Mouse (Mus musculus) CH12.LX (cell line): ENCODE measurements at regions not wholly inside any gene's neighbourhood (a gene's known extent, or its start where the extent isn't known, plus 50 kb on each side); places are given as distances from the start of the nearest gene placed in this dataset.

Source experiments
- DNase-seq: peaks from one replicate; pipeline ENCODE4 v3.0.0-alpha.2; 2013; ENCODE audit errors: extremely low read depth
- H3K27ac ChIP-seq: 2 replicates; pipeline ENCODE4 v1.5.1; 2012; ENCODE audit warnings: low read depth, mild to moderate bottlenecking, control low read depth, moderate library complexity; ENCODE audit not compliant: insufficient read depth
- H3K27me3 ChIP-seq: replicated peaks from 2 replicates; pipeline ENCODE3; 2012; ENCODE audit warnings: inconsistent platforms
- H3K36me3 ChIP-seq, 2 experiments: replicated peaks in 1 of 2; 2 replicates each; pipeline versions ENCODE3 to v1.6.1; 2012; ENCODE audit warnings: inconsistent platforms in 1 of 2, low read length in 1 of 2, mild to moderate bottlenecking in 1 of 2, mixed read lengths in 1 of 2, moderate library complexity in 1 of 2; ENCODE audit not compliant: control insufficient read depth in 1 of 2, insufficient read depth in 1 of 2
- H3K4me1 ChIP-seq, 2 experiments: 2 replicates each; pipeline ENCODE4 v1.6.1; 2012; ENCODE audit warnings: inconsistent platforms in 1 of 2, moderate library complexity in 1 of 2; ENCODE audit not compliant: insufficient read depth in 2 of 2, control insufficient read depth in 1 of 2
- H3K4me2 ChIP-seq: 2 replicates; pipeline ENCODE4 v1.6.1; 2012; ENCODE audit warnings: low read depth, mild to moderate bottlenecking, control low read depth; ENCODE audit not compliant: poor library complexity, insufficient read depth, severe bottlenecking
- H3K4me3 ChIP-seq, 3 experiments: fragments of 150-350 bp in 1 of 3; sonication (generic) in 1 of 3; replicated peaks in 1 of 3; 2 replicates each; pipeline versions ENCODE3 to v1.5.1; 2011 to 2012; ENCODE audit warnings: low read depth in 2 of 3, low read length in 2 of 3, mild to moderate bottlenecking in 2 of 3, moderate library complexity in 2 of 3, control low read depth in 1 of 3, improper control_type of control experiment in 1 of 3, inconsistent platforms in 1 of 3, mixed read lengths in 1 of 3; ENCODE audit not compliant: poor library complexity in 1 of 3
- H3K79me2 ChIP-seq: replicated peaks from 2 replicates; pipeline ENCODE4 v1.6.1; 2012; ENCODE audit warnings: mild to moderate bottlenecking, moderate library complexity; ENCODE audit not compliant: control insufficient read depth, poor library complexity, insufficient read depth, severe bottlenecking; ENCODE audit errors: extremely low read depth
- H3K9ac ChIP-seq: 2 replicates; pipeline ENCODE4 v1.6.1; 2012; ENCODE audit warnings: low read depth, mild to moderate bottlenecking, control low read depth, moderate library complexity; ENCODE audit not compliant: insufficient read depth
- H3K9me3 ChIP-seq: replicated peaks from 2 replicates; pipeline ENCODE3; 2012; ENCODE audit warnings: low read length, inconsistent platforms, mixed read lengths
- BHLHE40 ChIP-seq: IDR thresholded peaks from 2 replicates; pipeline ENCODE4 v1.6.1; 2011; ENCODE audit warnings: mild to moderate bottlenecking, low read depth, low read length, improper control_type of control experiment
- CHD1 ChIP-seq: IDR thresholded peaks from 2 replicates; pipeline ENCODE4 v1.6.1; 2012; ENCODE audit warnings: low read depth, low read length, improper control_type of control experiment, inconsistent platforms
- EP300 ChIP-seq: IDR thresholded peaks from 2 replicates; pipeline ENCODE4 v1.6.1; 2011; ENCODE audit warnings: low read length, improper control_type of control experiment
- HCFC1 ChIP-seq: IDR thresholded peaks from 2 replicates; pipeline ENCODE4 v1.6.1; 2012; ENCODE audit warnings: low read depth, mild to moderate bottlenecking, inconsistent platforms, low read length, improper control_type of control experiment
- MAZ ChIP-seq: IDR thresholded peaks from 2 replicates; pipeline ENCODE4 v1.6.1; 2012; ENCODE audit warnings: low read depth, mild to moderate bottlenecking, inconsistent platforms, low read length, improper control_type of control experiment, moderate library complexity
- MEF2A ChIP-seq: IDR thresholded peaks from 2 replicates; pipeline ENCODE4 v1.6.1; 2014; ENCODE audit warnings: low read depth, mild to moderate bottlenecking, inconsistent platforms, low read length, improper control_type of control experiment, borderline replicate concordance
- MXI1 ChIP-seq: IDR thresholded peaks from 2 replicates; pipeline ENCODE4 v1.6.1; 2011; ENCODE audit warnings: mild to moderate bottlenecking, low read depth, low read length, improper control_type of control experiment
- MYC ChIP-seq: IDR thresholded peaks from 2 replicates; pipeline ENCODE4 v1.6.1; 2011; ENCODE audit warnings: low read depth, mild to moderate bottlenecking, improper control_type of control experiment, low read length
- NELFE ChIP-seq: IDR thresholded peaks from 2 replicates; pipeline ENCODE4 v1.6.1; 2011; ENCODE audit warnings: low read depth, low read length, improper control_type of control experiment
- NRF1 ChIP-seq: IDR thresholded peaks from 2 replicates; pipeline ENCODE4 v1.6.1; 2014; ENCODE audit warnings: low read depth, mild to moderate bottlenecking, inconsistent platforms, low read length, improper control_type of control experiment, moderate library complexity
- PAX5 ChIP-seq: IDR thresholded peaks from 2 replicates; pipeline ENCODE4 v1.6.1; 2012; ENCODE audit warnings: low read length, inconsistent platforms, mixed read lengths
- RAD21 ChIP-seq: IDR thresholded peaks from 2 replicates; pipeline ENCODE4 v1.6.1; 2011; ENCODE audit warnings: low read depth, mild to moderate bottlenecking, low read length, improper control_type of control experiment, moderate library complexity
- SIN3A ChIP-seq: IDR thresholded peaks from 2 replicates; pipeline ENCODE4 v1.6.1; 2012; ENCODE audit warnings: low read length, improper control_type of control experiment, inconsistent platforms
- TCF12 ChIP-seq: IDR thresholded peaks from 2 replicates; pipeline ENCODE4 v1.6.1; 2014; ENCODE audit warnings: low read depth, mild to moderate bottlenecking, inconsistent platforms, low read length, improper control_type of control experiment
- USF1 ChIP-seq: IDR thresholded peaks from 2 replicates; pipeline ENCODE4 v1.6.1; 2014; ENCODE audit warnings: low read depth, mild to moderate bottlenecking, inconsistent platforms, low read length, improper control_type of control experiment
- ZKSCAN1 ChIP-seq: IDR thresholded peaks from 2 replicates; pipeline ENCODE4 v1.6.1; 2012; ENCODE audit warnings: low read depth, inconsistent platforms, low read length, improper control_type of control experiment, borderline replicate concordance
- ZMIZ1 ChIP-seq: IDR thresholded peaks from 2 replicates; pipeline ENCODE4 v1.6.1; 2012; ENCODE audit warnings: low read depth, mild to moderate bottlenecking, inconsistent platforms, low read length, improper control_type of control experiment
- ZNF384 ChIP-seq: IDR thresholded peaks from 2 replicates; pipeline ENCODE4 v1.6.1; 2012; ENCODE audit warnings: low read depth, low read length, improper control_type of control experiment, inconsistent platforms
- dilution Hi-C: fragments of 300-500 bp; cut with MboI; formaldehyde crosslinking; loops from 2 replicates; pipeline ENCODE4 v1.14.3; 2020; ENCODE audit warnings: low sequenced_read_pairs; ENCODE audit not compliant: extremely low pct_unique_long_range_greater_than_20kb, extremely low pct_ligation_motif_present
- in situ Hi-C: fragments of 300-500 bp; cut with MboI; formaldehyde crosslinking; loops from 3 replicates; pipeline ENCODE4 v1.14.3; 2019; ENCODE audit warnings: low sequenced_read_pairs, low pct_ligation_motif_present, low pct_unique_long_range_greater_than_20kb, mixed read lengths

- H3K36me3 ChIP-seq: no peaks in the 10 kb centered on the region
- no peak overlapping the region for H3K4me2 ChIP-seq
- no peak overlapping the region for H3K4me3 ChIP-seq
- H3K9ac ChIP-seq: no peak overlapping the region
- H3K79me2 ChIP-seq: no peaks in the 10 kb centered on the region
- in situ Hi-C loops: no loop called here
- H3K27ac ChIP-seq: no peak overlapping the region
- no peaks in the 10 kb centered on the region for H3K27me3 ChIP-seq
- DNase-seq: no peak
- H3K9me3 ChIP-seq: peaks cover 62% of the 10 kb centered on the region
- no peaks in the 10 kb centered on the region for H3K4me1 ChIP-seq
- TF ChIP-seq USF1 (no peak), MEF2A (no peak), ZNF384 (no peak), HCFC1 (no peak), PAX5 (no peak), RAD21 (no peak), CHD1 (no peak), MYC (no peak), NELFE (no peak), EP300 (no peak), ZMIZ1 (no peak), SIN3A (no peak), MAZ (no peak), NRF1 (no peak), MXI1 (no peak), ZKSCAN1 (no peak), TCF12 (no peak), BHLHE40 (no peak)
- dilution Hi-C loops: no loop called here
Observed at GRCm38 (mm10) chr1:89251753-89252152, 181.5 kb downstream of the Sh3bp4 start.

- H3K9ac ChIP-seq: no peak overlapping the region
- no peak overlapping the region for H3K4me3 ChIP-seq
- DNase-seq: no peak
- in situ Hi-C loops: no loop called here
- no peaks in the 10 kb centered on the region for H3K4me1 ChIP-seq
- H3K27ac ChIP-seq: no peak overlapping the region
- no peaks in the 10 kb centered on the region for H3K36me3 ChIP-seq
- peaks cover 64% of the 10 kb centered on the region for H3K9me3 ChIP-seq
- TF ChIP-seq RAD21: no peak
- TF ChIP-seq, all 38 proteins: peak for 0
- H3K4me2 ChIP-seq: no peak overlapping the region
- no peaks in the 10 kb centered on the region for H3K27me3 ChIP-seq
- H3K79me2 ChIP-seq: no peaks in the 10 kb centered on the region
- dilution Hi-C loops: no loop called here
Observed at GRCm38 (mm10) chr1:89252528-89252927, 182.3 kb downstream of the Sh3bp4 start.
